Mouse (Mus musculus) kidney, adult 2 months (tissue): ENCODE data around the gene B9d2.

ENCODE experiments used
- CTCF ChIP-seq: fragments of 200-500 bp; conservative IDR thresholded peaks from 2 replicates; pipeline ENCODE4 v1.5.1; 2011; ENCODE audit warnings: low read depth, mild to moderate bottlenecking, control low read depth, low read length, moderate library complexity, mixed read lengths; ENCODE audit not compliant: insufficient read depth, insufficient read length
- POLR2A ChIP-seq: fragments of 200-500 bp; IDR thresholded peaks from one replicate; pipeline ENCODE4 v1.6.1; 2011; ENCODE audit warnings: low read depth, low read length, control low read depth

- TF ChIP-seq CTCF (no peak), POLR2A (no peak)
Measured at GRCm38 (mm10) chr7:25702350-25702749, 21.8 kb downstream of the B9d2 start.
